8 mouse cellular contexts compared by ENCODE assay signal in genomic region chr1:34120602-34121001, GRCm38 (mm10).
DNase-seq lines count a peak whose midpoint lies in the region; ATAC-seq and TF ChIP-seq lines count a peak whose summit lies in the region.

No protein-coding gene starts in this region.

- no peaks in the 10 kb centered on the region for H3K9me3 ChIP-seq in heart, embryonic 13.5 days
- no peaks in the 10 kb centered on the region for H3K9me3 ChIP-seq in lung, embryonic 14.5 days (ENCODE audit: low read depth, low read length)
- no peaks in the 10 kb centered on the region for H3K9me3 ChIP-seq in kidney, postnatal 0 days (replicated peaks; ENCODE audit: low read length)
- no peaks in the 10 kb centered on the region for H3K9me3 ChIP-seq in stomach, embryonic 14.5 days (ENCODE audit: control insufficient read depth, low read depth, low read length)
- H3K9me3 ChIP-seq in forebrain, embryonic 15.5 days = no peaks in the 10 kb centered on the region

- no peaks in the 10 kb centered on the region for H3K27me3 ChIP-seq in heart, embryonic 13.5 days (replicated peaks)
- H3K27me3 ChIP-seq in lung, embryonic 14.5 days (ENCODE audit: insufficient read depth, low read length) = no peaks in the 10 kb centered on the region
- no peaks in the 10 kb centered on the region for H3K27me3 ChIP-seq in kidney, postnatal 0 days (ENCODE audit: insufficient read depth, low read length)
- H3K27me3 ChIP-seq in stomach, embryonic 14.5 days (ENCODE audit: control insufficient read depth, insufficient read depth, low read length) = no peaks in the 10 kb centered on the region
- no peaks in the 10 kb centered on the region for H3K27me3 ChIP-seq in forebrain, embryonic 15.5 days

- WGBS in heart, embryonic 13.5 days = 40% methylated on average over 6 of the region's 6 CpGs
- WGBS in lung, embryonic 14.5 days = 13% methylated on average over 6 of the region's 6 CpGs
- 15% methylated on average over 6 of the region's 6 CpGs for WGBS in kidney, postnatal 0 days
- 19% methylated on average over 6 of the region's 6 CpGs for WGBS in stomach, embryonic 14.5 days
- 89% methylated on average over 6 of the region's 6 CpGs for WGBS in forebrain, embryonic 15.5 days

- H3K4me1 ChIP-seq in heart, embryonic 13.5 days = peaks cover 75% of the 10 kb centered on the region
- H3K4me1 ChIP-seq in lung, embryonic 14.5 days (ENCODE audit: insufficient read depth) = 0 out of 2 replicates have a peak, but pooled peaks cover 3% of the 10 kb centered on the region
- H3K4me1 ChIP-seq in kidney, postnatal 0 days (replicated peaks; ENCODE audit: insufficient read depth, low read length) = peaks cover 14% of the 10 kb centered on the region; the same call in 1 of the 2 replicates
- H3K4me1 ChIP-seq in stomach, embryonic 14.5 days (ENCODE audit: control insufficient read depth, insufficient read depth, low read length) = peaks cover 13% of the 10 kb centered on the region; the same call in 1 of the 2 replicates
- H3K4me1 ChIP-seq in forebrain, embryonic 15.5 days = peaks cover 10% of the 10 kb centered on the region; the same call in 1 of the 2 replicates

- peak overlapping the region; percentile 43 for H3K4me3 ChIP-seq in heart, embryonic 13.5 days
- H3K4me3 ChIP-seq in lung, embryonic 14.5 days (ENCODE audit: low read depth, low read length) = peak overlapping the region; percentile 40
- H3K4me3 ChIP-seq in kidney, postnatal 0 days (replicated peaks; ENCODE audit: low read depth, low read length) = peak overlapping the region; percentile 38; the same call in 1 of the 2 replicates
- peak overlapping the region; percentile 22 for H3K4me3 ChIP-seq in stomach, embryonic 14.5 days (ENCODE audit: low read depth, low read length)
- no peak overlapping the region for H3K4me3 ChIP-seq in forebrain, embryonic 15.5 days

- H3K36me3 ChIP-seq in heart, embryonic 13.5 days = no peaks in the 10 kb centered on the region
- H3K36me3 ChIP-seq in lung, embryonic 14.5 days (ENCODE audit: insufficient read depth) = no peaks in the 10 kb centered on the region
- no peaks in the 10 kb centered on the region for H3K36me3 ChIP-seq in kidney, postnatal 0 days (ENCODE audit: insufficient read depth, low read length)
- no peaks in the 10 kb centered on the region for H3K36me3 ChIP-seq in stomach, embryonic 14.5 days (ENCODE audit: control insufficient read depth, insufficient read depth, low read length)
- no peaks in the 10 kb centered on the region for H3K36me3 ChIP-seq in forebrain, embryonic 15.5 days

- H3K9ac ChIP-seq in heart, embryonic 13.5 days = peak overlapping the region; percentile 80
- no peak overlapping the region for H3K9ac ChIP-seq in lung, embryonic 14.5 days
- H3K9ac ChIP-seq in kidney, postnatal 0 days (ENCODE audit: low read depth, low read length) = no peak overlapping the region
- no peak overlapping the region for H3K9ac ChIP-seq in stomach, embryonic 14.5 days (replicated peaks; ENCODE audit: low read depth, low read length)
- H3K9ac ChIP-seq in forebrain, embryonic 15.5 days (replicated peaks) = no peak overlapping the region

- DNase-seq in heart, adult 8-10 months (ENCODE audit: low spot score) = no peak
- no peak for DNase-seq in lung, embryonic 14.5 days
- DNase-seq in lung, adult 18-20 months = no peak
- DNase-seq in kidney, postnatal 0 days (ENCODE audit: low spot score) = peak; percentile 63
- DNase-seq in embryo, embryonic 10 days (ENCODE audit: low spot score) = no peak

- H3K4me2 ChIP-seq in heart, embryonic 13.5 days = peak overlapping the region; percentile 66
- H3K4me2 ChIP-seq in lung, embryonic 14.5 days = peak overlapping the region; percentile 71
- peak overlapping the region; percentile 64 for H3K4me2 ChIP-seq in kidney, postnatal 0 days (ENCODE audit: low read length)
- H3K4me2 ChIP-seq in stomach, embryonic 14.5 days (replicated peaks; ENCODE audit: low read depth, low read length) = peak overlapping the region; percentile 61
- no peak overlapping the region for H3K4me2 ChIP-seq in forebrain, embryonic 15.5 days (replicated peaks)

- ATAC-seq in heart, embryonic 13.5 days (ENCODE audit: extremely low read depth, insufficient number of reproducible peaks, low FRiP score, low TSS enrichment) = no peak
- no peak; the same call in 1 of the 2 replicates for ATAC-seq in lung, embryonic 14.5 days (ENCODE audit: insufficient read depth)
- peak; percentile 75 for ATAC-seq in kidney, postnatal 0 days (replicated peaks; ENCODE audit: low FRiP score, low read depth)
- peak; percentile 74 for ATAC-seq in stomach, embryonic 14.5 days (ENCODE audit: insufficient number of reproducible peaks, insufficient read depth, low FRiP score, low read depth)
- no peak for ATAC-seq in forebrain, embryonic 15.5 days (replicated peaks)

- no peak for TF ChIP-seq CTCF in lung, embryonic 14.5 days (IDR thresholded peaks at IDR 0.05; ENCODE audit: low read depth)
- TF ChIP-seq CTCF in kidney, postnatal 0 days (IDR thresholded peaks at IDR 0.05; ENCODE audit: low read depth) = no peak

- H3K27ac ChIP-seq in heart, embryonic 13.5 days (replicated peaks) = peak overlapping the region; percentile 92
- no peak overlapping the region for H3K27ac ChIP-seq in lung, embryonic 14.5 days (ENCODE audit: low read depth)
- peak overlapping the region; percentile 91 for H3K27ac ChIP-seq in kidney, postnatal 0 days
- H3K27ac ChIP-seq in stomach, embryonic 14.5 days (ENCODE audit: low read length) = peak overlapping the region; percentile 56; the same call in 1 of the 2 replicates
- no peak overlapping the region for H3K27ac ChIP-seq in forebrain, embryonic 15.5 days (replicated peaks)

Comparison
In these comparisons a context has a peak if more than half of its experiments do, and no peak if none do; other contexts are left out.
1. ATAC-seq: peak in kidney, postnatal 0 days (single experiment) and stomach, embryonic 14.5 days (single experiment); none in heart, embryonic 13.5 days (single experiment), lung, embryonic 14.5 days (single experiment) and forebrain, embryonic 15.5 days (single experiment).
2. H3K27ac ChIP-seq: peak in heart, embryonic 13.5 days (single experiment), kidney, postnatal 0 days (single experiment) and stomach, embryonic 14.5 days (single experiment); none in lung, embryonic 14.5 days (single experiment) and forebrain, embryonic 15.5 days (single experiment).